Mouse (Mus musculus) left cerebral cortex, adult 9 months (tissue): Measurements from ENCODE around the gene Serpina3i.
"Not testable (repeated sequence)": the region's sequence is repeated elsewhere in the genome, so short reads cannot be mapped to it uniquely, and the experiment has no call there.

Experiments
- DNase-seq, 2 experiments: peaks; one replicate each; pipeline ENCODE4 v3.0.0; 2022; ENCODE audit warnings: low spot score in 2 of 2

The Serpina3i gene

GRCm38 (mm10) chr12:104262863-104263262 lies at the start of gene Serpina3i:
Serpina3i (plus strand) TSS chr12:104263122.
- DNase-seq, result no peak

DNA sequence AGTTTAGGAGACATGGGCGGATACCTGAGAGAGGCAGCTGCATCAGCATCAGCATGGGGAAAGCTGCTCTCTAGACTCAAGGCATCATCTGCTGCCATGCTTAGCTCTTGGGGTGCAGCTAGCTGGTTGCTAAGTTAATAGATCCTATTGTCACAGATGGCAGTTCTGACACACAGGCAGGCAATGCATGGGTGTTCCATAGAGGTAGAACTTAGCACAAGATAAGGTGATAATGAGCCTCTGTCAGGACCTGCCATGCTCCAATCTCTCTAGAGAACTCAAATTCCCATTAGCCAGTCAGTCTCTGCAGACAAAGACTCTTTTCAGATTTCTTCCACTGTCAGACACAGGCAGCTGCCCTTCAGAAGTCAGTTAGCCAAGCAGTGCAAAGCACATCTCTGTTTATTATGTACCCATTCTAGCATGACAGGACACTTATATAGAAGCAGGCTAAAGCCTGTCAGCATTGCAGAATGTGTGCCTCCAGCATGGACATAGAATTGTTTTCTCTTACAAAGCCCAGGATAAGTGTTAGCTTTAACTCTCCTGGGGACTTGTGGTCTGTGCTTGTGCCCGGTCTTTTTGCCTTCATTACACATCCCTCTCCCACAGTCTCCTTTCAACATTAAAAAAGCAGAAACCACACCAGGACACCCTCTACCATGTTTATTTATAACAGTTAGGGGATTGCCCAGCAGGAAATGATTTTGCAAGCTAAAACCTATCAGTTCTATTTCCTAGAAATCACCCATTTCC lies 49.1 kb upstream of the Serpina3i start:
- peak in 1 of 2 experiments; percentile 19 for DNase-seq

GRCm38 (mm10) chr12:104214445-104214753 lies 48.5 kb upstream of the Serpina3i start, which contains the start of gene Serpina3f:
Serpina3f (plus strand) TSS chr12:104214544.
- DNase-seq, result no peak

DNA sequence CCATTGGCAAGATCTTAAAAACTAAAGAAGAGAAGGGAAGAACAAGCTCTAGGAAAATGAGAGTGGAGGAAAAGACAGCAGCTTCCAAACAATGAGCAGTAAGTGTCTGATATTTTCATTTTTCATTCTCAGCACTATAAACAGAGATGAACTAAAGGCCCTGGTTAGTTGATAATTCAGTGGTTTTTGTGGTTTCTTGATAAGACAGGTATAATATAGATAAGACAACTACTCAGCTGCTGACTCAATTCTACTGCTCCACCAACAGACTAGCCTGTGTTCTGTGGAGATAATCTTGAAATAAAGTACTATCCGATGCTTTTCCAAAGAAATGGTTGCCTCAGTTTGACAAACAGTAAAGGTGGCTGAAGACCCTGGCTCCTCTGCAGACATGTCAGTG lies 47.7 kb upstream of the Serpina3i start:
- no peak for DNase-seq

- no peak for DNase-seq
Measured at GRCm38 (mm10) chr12:104221616-104222015, 41.3 kb upstream of the Serpina3i start.

- DNase-seq, result no peak
Measured at GRCm38 (mm10) chr12:104223690-104224089, 39.2 kb upstream of the Serpina3i start.

DNA sequence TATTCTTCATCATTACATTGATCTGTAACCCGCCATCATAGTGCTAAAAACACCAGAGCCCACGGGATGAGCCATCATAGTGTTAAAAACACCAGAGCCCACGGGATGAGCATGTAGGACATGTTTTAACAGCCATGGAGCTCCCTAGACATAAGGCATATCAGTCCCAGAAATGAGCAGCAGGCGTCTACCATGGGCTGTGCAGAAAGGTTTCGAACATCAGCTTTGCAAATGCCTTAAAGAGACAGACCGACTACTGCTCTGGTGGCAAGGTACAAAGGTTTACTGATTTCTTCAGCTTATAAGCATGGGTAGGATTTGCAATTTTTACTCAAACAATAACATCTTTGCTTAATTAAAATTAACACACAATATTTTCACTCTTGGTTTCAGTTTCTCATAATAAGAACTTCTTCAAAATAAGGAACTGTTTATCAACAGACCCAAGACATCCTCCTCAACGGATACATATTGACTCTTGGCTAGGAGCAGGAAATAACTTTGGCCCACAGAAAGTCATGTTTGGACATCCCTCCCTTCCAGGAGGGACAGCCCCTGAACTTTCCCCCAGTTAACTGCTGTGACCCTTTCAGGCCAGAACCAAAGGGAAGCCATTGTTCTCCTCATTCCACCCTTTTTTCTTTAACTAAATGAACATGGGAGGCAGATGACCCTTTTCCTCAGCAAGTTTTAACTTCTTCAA lies 38.2 kb upstream of the Serpina3i start:
- DNase-seq, result no peak

DNA sequence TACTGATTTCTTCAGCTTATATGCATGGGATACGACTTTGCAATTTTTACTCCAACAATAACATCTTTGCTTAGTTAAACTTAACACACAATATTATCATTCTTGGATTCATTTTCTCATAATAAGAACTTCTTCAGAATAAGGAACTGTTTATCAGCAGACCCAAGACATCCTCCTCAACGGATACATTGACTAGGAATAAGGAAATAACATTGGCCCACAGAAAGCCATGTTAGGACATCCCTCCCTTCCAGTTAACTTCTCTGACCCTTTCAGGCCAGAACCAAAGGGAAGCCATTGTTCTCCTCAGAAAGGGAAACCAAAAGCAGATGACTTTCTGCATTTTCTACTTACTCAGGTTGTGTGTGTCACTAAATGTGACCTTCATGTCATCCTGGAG lies 32.2 kb upstream of the Serpina3i start:
- no peak for DNase-seq

- DNase-seq, result no peak
Measured at GRCm38 (mm10) chr12:104235915-104236314, 27.0 kb upstream of the Serpina3i start, which contains the start of gene Serpina3g. Serpina3g (plus strand) TSS chr12:104236245.

DNA sequence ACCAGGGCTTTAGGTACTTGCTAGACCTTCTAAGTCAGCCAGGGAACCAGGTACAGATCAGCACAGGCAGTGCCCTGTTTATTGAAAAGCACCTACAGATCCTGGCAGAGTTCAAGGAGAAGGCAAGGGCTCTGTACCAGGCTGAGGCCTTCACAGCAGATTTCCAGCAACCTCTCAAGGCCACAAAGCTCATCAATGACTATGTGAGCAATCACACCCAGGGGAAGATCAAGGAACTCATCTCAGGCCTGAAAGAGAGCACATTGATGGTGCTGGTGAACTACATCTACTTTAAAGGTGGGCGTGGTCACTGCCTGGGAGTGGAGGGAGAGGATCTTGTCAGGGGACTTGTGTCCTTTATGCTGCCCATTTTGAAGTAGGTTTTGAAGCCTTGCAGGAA lies 24.9 kb upstream of the Serpina3i start:
- DNase-seq, result not testable (repeated sequence)

- DNase-seq, result no peak
Measured at GRCm38 (mm10) chr12:104243307-104243706, 19.6 kb upstream of the Serpina3i start.

GRCm38 (mm10) chr12:104245092-104245491 lies 17.8 kb upstream of the Serpina3i start:
- peak in 1 of 2 experiments; percentile 36 for DNase-seq

DNA sequence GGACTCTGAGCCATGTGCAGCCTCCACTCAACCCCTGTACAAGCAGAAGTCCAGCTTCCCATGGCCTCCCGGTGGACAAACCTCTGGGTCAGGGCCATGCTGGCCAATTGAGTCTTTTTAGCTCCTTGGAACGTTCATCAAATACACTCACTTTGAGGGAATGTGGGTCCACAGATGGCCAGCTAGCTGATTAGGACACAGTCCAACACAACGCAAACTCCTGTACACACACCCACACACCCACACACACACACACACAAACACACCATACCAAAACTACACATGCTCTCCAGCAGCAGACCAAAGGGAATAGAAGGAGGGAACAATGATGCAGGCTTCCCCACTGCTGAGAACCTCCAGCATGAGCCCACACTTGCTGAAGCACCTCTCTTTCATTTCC lies 17.3 kb upstream of the Serpina3i start:
- peak in 1 of 2 experiments; percentile 34 for DNase-seq

GRCm38 (mm10) chr12:104247553-104248002 lies 15.3 kb upstream of the Serpina3i start:
- no peak for DNase-seq

DNA sequence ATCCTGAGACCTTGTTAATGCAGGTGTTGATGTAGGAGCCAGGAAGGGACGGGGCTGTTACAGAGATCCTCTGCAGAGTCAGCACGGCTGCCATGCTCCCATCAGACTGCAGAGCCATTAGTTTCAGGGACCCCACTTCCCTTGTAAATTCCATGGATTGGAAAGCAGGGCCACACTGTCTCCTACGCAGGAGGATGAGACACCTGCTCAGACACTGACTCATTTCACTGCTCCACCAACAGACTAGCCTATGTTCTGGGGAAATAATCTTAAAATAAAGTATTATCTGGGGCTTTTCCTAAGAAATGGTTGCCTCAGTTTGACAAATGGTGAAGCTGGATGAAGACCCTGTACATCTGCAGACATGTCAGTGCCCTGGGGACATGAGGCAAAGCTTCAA lies 14.7 kb upstream of the Serpina3i start:
- peak in 1 of 2 experiments; percentile 8 for DNase-seq

- DNase-seq, result no peak
Measured at GRCm38 (mm10) chr12:104261041-104261440, 1.9 kb upstream of the Serpina3i start.

GRCm38 (mm10) chr12:104266374-104266773 lies 3.5 kb downstream of the Serpina3i start:
- no peak for DNase-seq

DNA sequence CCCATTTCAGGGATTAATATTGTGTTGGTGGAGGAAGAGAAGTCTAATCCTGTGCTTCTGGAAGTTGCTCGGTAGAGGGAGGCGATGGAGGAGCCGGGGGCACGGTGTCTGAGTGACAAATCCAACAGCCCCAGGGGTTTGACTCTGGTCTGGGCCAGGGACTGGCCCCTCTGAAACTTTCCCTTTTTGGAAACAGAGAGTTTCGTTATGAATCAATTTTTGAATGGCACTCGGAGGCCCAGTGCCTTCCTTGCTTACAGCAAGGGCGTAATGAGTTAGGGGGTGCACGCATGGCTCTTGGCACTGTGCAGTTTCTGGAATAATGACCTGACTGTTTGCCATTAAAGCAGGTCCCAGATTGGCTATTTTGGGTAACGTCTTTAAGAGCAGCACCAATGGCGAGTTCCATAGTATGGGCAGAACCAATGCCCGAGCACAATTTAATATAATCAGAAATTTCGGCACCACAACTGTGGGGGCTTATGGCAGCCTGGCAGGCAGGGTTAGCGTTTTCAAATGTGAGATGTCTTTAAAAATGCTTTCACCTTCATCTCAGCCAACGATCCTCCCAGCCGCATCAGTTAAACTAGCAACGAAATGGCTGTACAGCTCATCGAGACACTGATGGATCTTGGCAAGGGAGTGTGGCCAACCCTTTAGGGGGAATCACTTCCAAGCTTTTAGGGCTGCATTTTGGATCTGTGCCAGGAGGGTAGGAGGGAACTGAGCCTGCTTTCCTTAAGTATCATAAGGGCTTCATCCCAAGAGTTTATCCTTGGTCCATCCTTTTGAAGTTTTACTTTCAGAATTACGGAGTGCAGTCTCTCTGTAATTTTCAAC lies 15.5 kb downstream of the Serpina3i start:
- DNase-seq, result no peak

DNA sequence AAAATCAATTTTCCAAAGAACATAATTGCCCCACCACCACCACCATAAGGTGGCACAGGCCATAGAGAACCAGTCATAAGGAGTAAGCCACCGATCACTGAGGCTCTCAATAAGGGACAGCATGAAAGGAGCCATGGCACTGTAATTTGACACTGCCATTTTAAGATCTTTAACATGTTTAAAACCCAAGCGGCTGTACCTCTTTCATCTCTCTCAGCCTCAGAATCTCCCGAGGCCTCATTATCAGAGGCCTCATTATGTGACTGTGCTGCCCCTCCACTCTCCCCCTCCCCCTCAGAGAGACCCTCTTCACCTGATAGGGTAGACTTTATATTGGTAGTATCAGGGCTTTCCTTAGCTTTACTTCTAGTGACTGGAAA lies 16.1 kb downstream of the Serpina3i start:
- DNase-seq, result no peak

- DNase-seq, result no peak
Measured at GRCm38 (mm10) chr12:104283380-104283779, 20.5 kb downstream of the Serpina3i start.

- DNase-seq, result no peak
Measured at GRCm38 (mm10) chr12:104288336-104288735, 25.4 kb downstream of the Serpina3i start.

- no peak for DNase-seq
Measured at GRCm38 (mm10) chr12:104289872-104290271, 26.9 kb downstream of the Serpina3i start.
